Mouse (Mus musculus) kidney, adult 2 months (tissue): ENCODE data around the gene Tnrc6b.

Experiments
- CTCF ChIP-seq: fragments of 200-500 bp; conservative IDR thresholded peaks from 2 replicates; pipeline ENCODE4 v1.5.1; 2011; ENCODE audit warnings: low read depth, mild to moderate bottlenecking, control low read depth, low read length, moderate library complexity, mixed read lengths; ENCODE audit not compliant: insufficient read depth, insufficient read length
- POLR2A ChIP-seq: fragments of 200-500 bp; IDR thresholded peaks from one replicate; pipeline ENCODE4 v1.6.1; 2011; ENCODE audit warnings: low read depth, low read length, control low read depth

DNA sequence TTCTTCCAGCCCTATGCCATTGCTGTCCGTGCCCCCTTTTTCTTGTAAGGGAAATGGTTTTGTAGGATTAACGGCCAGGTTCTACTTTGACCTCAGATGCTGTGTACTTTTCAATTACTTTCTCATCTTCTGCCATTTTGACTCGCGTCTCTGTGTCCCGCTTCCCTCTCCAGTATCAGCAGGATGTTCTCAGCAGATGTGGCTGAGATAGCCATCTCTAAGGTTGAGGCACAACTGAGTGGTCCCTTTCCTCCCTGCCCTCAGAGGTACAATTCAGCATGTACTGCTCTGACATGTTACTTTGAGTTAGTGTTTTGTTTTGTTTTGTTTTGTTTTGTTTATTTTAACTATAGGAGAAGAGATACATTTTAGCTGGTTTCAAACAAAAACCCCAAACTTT is 223.7 kb downstream of the Tnrc6b start:
- TF ChIP-seq POLR2A (no peak), CTCF (no peak)
